Mouse (Mus musculus): ENCODE data around the gene Gm47841.

GRCm38 (mm10) chr15:101047194-101047555, at the start of gene Gm47841:
- no peak for TF ChIP-seq CTCF (IDR thresholded peaks at IDR 0.05; ENCODE audit: extremely low read depth, insufficient read depth, insufficient read length, insufficient replicate concordance)
- no peak for TF ChIP-seq POLR2A (IDR thresholded peaks at IDR 0.05; ENCODE audit: low read depth, low read length)
